Mouse (Mus musculus) midbrain, embryonic 14.5 days (tissue): Measurements from ENCODE around the gene Cyp3a41b. TPM values are rescaled to one million over a fixed set of nuclear protein-coding genes. Genes with fewer than 3 reads are reported as not detected.
"Not testable (repeated sequence)": the region's sequence is repeated elsewhere in the genome, so short reads cannot be mapped to it uniquely, and the experiment has no call there.

Experiments
- ATAC-seq: fragments of 200-750 bp; cut with Nextera tagmentation; 2 replicates; pipeline ENCODE4 v1.8.0; 2017; ENCODE audit warnings: moderate number of reproducible peaks, moderate library complexity; ENCODE audit not compliant: low FRiP score, low TSS enrichment
- DNase-seq: peaks from one replicate; pipeline ENCODE4 v3.0.0-alpha.2; 2015
- H3K27ac ChIP-seq: fragments of 300-500 bp; sonication (generic); replicated peaks from 2 replicates; pipeline ENCODE4 v1.5.1; 2014; ENCODE audit warnings: mild to moderate bottlenecking, low read depth, low read length, moderate library complexity
- H3K27me3 ChIP-seq: fragments of 300-500 bp; sonication (generic); 2 replicates; pipeline ENCODE4 v1.6.1; 2014; ENCODE audit warnings: low read length, control low read depth, mixed read lengths; ENCODE audit not compliant: control insufficient read depth, insufficient read depth
- H3K36me3 ChIP-seq: fragments of 300-500 bp; sonication (generic); 2 replicates; pipeline ENCODE4 v1.6.1; 2014; ENCODE audit warnings: low read length, control low read depth; ENCODE audit not compliant: control insufficient read depth, insufficient read depth
- H3K4me1 ChIP-seq: fragments of 300-500 bp; sonication (generic); 2 replicates; pipeline ENCODE4 v1.6.1; 2014; ENCODE audit warnings: mild to moderate bottlenecking, antibody characterized with exemption, low read length, control low read depth; ENCODE audit not compliant: control insufficient read depth, insufficient read depth
- H3K4me2 ChIP-seq: fragments of 300-500 bp; sonication (generic); 2 replicates; pipeline ENCODE4 v1.6.1; 2014; ENCODE audit warnings: mild to moderate bottlenecking, low read length, moderate library complexity
- H3K4me3 ChIP-seq: fragments of 300-500 bp; sonication (generic); replicated peaks from 2 replicates; pipeline ENCODE4 v1.5.1; 2014; ENCODE audit warnings: low read depth, low read length
- H3K9ac ChIP-seq: fragments of 300-500 bp; sonication (generic); replicated peaks from 2 replicates; pipeline ENCODE4 v1.6.1; 2014; ENCODE audit warnings: mild to moderate bottlenecking, low read length, moderate library complexity
- H3K9me3 ChIP-seq: fragments of 300-500 bp; sonication (generic); 2 replicates; pipeline ENCODE4 v1.6.1; 2016; ENCODE audit warnings: low read length, control low read depth, mixed read lengths; ENCODE audit not compliant: control insufficient read depth
- WGBS: fragments of 180-500 bp; shearing (Covaris S2); extraction: QIAGEN DNeasy Blood & Tissue Kit; methylation state at CpG from one replicate; pipeline ENCODE4 v1.1.7; 2014; 5-methylcytosine and 5-hydroxymethylcytosine counted together
- polyA plus RNA-seq: library from polyadenylated mRNA; unstranded; fragments of >200 nt; fragmentation: Nextera tagmentation; extraction: Ambion mirVana; gene quantifications from 2 replicates; pipeline ENCODE4 v1.2.1, GENCODE M21; 2014

Gene Cyp3a41b
- not detected in 2 replicates for polyA plus RNA-seq

- H3K36me3 ChIP-seq, ATAC-seq, H3K4me1 ChIP-seq, H3K9ac ChIP-seq, H3K4me2 ChIP-seq, DNase-seq, H3K27ac ChIP-seq, H3K9me3 ChIP-seq, H3K4me3 ChIP-seq, H3K27me3 ChIP-seq: not testable (repeated sequence)
- 84% methylated on average over 1 of the region's 2 CpGs for WGBS
Observed at GRCm38 (mm10) chr5:145584630-145585029, at the start of gene Cyp3a41b. Cyp3a41b (minus strand) TSS chr5:145584730.

GRCm38 (mm10) chr5:145632286-145632685 lies 47.8 kb upstream of the Cyp3a41b start:
- not testable (repeated sequence) for H3K36me3 ChIP-seq, H3K4me3 ChIP-seq, H3K4me2 ChIP-seq, H3K4me1 ChIP-seq, H3K27me3 ChIP-seq, ATAC-seq, DNase-seq, H3K9ac ChIP-seq, H3K27ac ChIP-seq
- peaks cover 54% of the 10 kb centered on the region for H3K9me3 ChIP-seq
- 85% methylated on average over 1 of the region's 1 CpGs for WGBS

- 63% methylated on average over 1 of the region's 1 CpGs for WGBS
- H3K4me2 ChIP-seq, H3K9ac ChIP-seq, H3K4me3 ChIP-seq, H3K27ac ChIP-seq, ATAC-seq, H3K36me3 ChIP-seq, H3K27me3 ChIP-seq, DNase-seq, H3K4me1 ChIP-seq: not testable (repeated sequence)
- peaks cover 21% of the 10 kb centered on the region for H3K9me3 ChIP-seq
Observed at GRCm38 (mm10) chr5:145604891-145605290, 20.4 kb upstream of the Cyp3a41b start.

- 73% methylated on average over 5 of the region's 5 CpGs for WGBS
- not testable (repeated sequence) for DNase-seq, ATAC-seq, H3K27me3 ChIP-seq, H3K4me3 ChIP-seq, H3K36me3 ChIP-seq, H3K9ac ChIP-seq, H3K27ac ChIP-seq, H3K4me1 ChIP-seq, H3K4me2 ChIP-seq
- H3K9me3 ChIP-seq: peaks cover 12% of the 10 kb centered on the region
Observed at GRCm38 (mm10) chr5:145597851-145598250, 13.3 kb upstream of the Cyp3a41b start.

GRCm38 (mm10) chr5:145577321-145577720 lies 7.2 kb downstream of the Cyp3a41b start:
- not testable (repeated sequence) for H3K4me3 ChIP-seq, ATAC-seq, DNase-seq, H3K4me2 ChIP-seq, H3K27me3 ChIP-seq, H3K9me3 ChIP-seq, H3K27ac ChIP-seq, H3K9ac ChIP-seq, H3K36me3 ChIP-seq, H3K4me1 ChIP-seq
- 73% methylated on average over 1 of the region's 1 CpGs for WGBS

GRCm38 (mm10) chr5:145575660-145576059 lies 8.9 kb downstream of the Cyp3a41b start:
- ATAC-seq, DNase-seq, H3K9ac ChIP-seq, H3K27ac ChIP-seq, H3K4me3 ChIP-seq, H3K27me3 ChIP-seq, H3K4me2 ChIP-seq, H3K4me1 ChIP-seq, H3K36me3 ChIP-seq, H3K9me3 ChIP-seq: not testable (repeated sequence)
- 85% methylated on average over 4 of the region's 4 CpGs for WGBS

GRCm38 (mm10) chr5:145571922-145572321 lies 12.6 kb downstream of the Cyp3a41b start:
- DNase-seq, ATAC-seq: not testable (repeated sequence)
- WGBS: 65% methylated on average over 2 of the region's 2 CpGs

More at GRCm38 (mm10) chr5:145571922-145572321, 12.6 kb downstream of the Cyp3a41b start:
- H3K36me3 ChIP-seq, H3K4me1 ChIP-seq, H3K9me3 ChIP-seq, H3K4me3 ChIP-seq, H3K4me2 ChIP-seq, H3K9ac ChIP-seq, H3K27me3 ChIP-seq, H3K27ac ChIP-seq: not testable (repeated sequence)

Other genes starting within 250 kb of the Cyp3a41b start
- not detected in 2 replicates for gene Cyp3a57, start 239.5 kb downstream of the Cyp3a41b start, polyA plus RNA-seq
- not detected in 2 replicates for gene Cyp3a16, start 115.0 kb downstream of the Cyp3a41b start, polyA plus RNA-seq
- gene Cyp3a41a, start 135.4 kb upstream of the Cyp3a41b start, polyA plus RNA-seq: not detected in 2 replicates
- gene Cyp3a44, start 221.1 kb upstream of the Cyp3a41b start, polyA plus RNA-seq: not detected in 2 replicates